Mouse (Mus musculus) splenic B cell, adult 2 months (primary cell): Measurements from ENCODE around the gene Tas2r144.

Experiments
- DNase-seq: peaks from one replicate; pipeline ENCODE4 v3.0.0-alpha.2; 2011; ENCODE audit warnings: low read depth, low spot score
- H3K27me3 ChIP-seq: 2 replicates; pipeline ENCODE4 v1.6.1; 2012; ENCODE audit warnings: mild to moderate bottlenecking, low read length, moderate library complexity, mixed read lengths; ENCODE audit not compliant: control insufficient read depth, poor library complexity, insufficient read depth, severe bottlenecking
- H3K36me3 ChIP-seq: 2 replicates; pipeline ENCODE4 v1.6.1; 2012; ENCODE audit warnings: mild to moderate bottlenecking, low read length, moderate library complexity, mixed read lengths; ENCODE audit not compliant: control insufficient read depth, poor library complexity, insufficient read depth, severe bottlenecking

Gene Tas2r144

GRCm38 (mm10) chr6:42247981-42248380 is 32.9 kb downstream of the Tas2r144 start:
- Histone ChIP-seq H3K27me3 (no peaks in the 10 kb centered on the region), H3K36me3 (no peaks in the 10 kb centered on the region)
- no peak for DNase-seq

- no peak for DNase-seq
- no peaks in the 10 kb centered on the region for H3K36me3 ChIP-seq
Observed at GRCm38 (mm10) chr6:42251791-42252190, 36.7 kb downstream of the Tas2r144 start.

GRCm38 (mm10) chr6:42253103-42253502 is 38.0 kb downstream of the Tas2r144 start:
- DNase-seq: no peak

More at GRCm38 (mm10) chr6:42251791-42252190, 36.7 kb downstream of the Tas2r144 start:
- H3K27me3 ChIP-seq: no peaks in the 10 kb centered on the region

GRCm38 (mm10) chr6:42257303-42257863 is 42.3 kb downstream of the Tas2r144 start:
- Histone ChIP-seq H3K27me3 (no peaks in the 10 kb centered on the region), H3K36me3 (no peaks in the 10 kb centered on the region)
- peak; percentile 77 for DNase-seq

More at GRCm38 (mm10) chr6:42253103-42253502, 38.0 kb downstream of the Tas2r144 start:
- H3K36me3 ChIP-seq: no peaks in the 10 kb centered on the region
- H3K27me3 ChIP-seq: no peaks in the 10 kb centered on the region

DNA sequence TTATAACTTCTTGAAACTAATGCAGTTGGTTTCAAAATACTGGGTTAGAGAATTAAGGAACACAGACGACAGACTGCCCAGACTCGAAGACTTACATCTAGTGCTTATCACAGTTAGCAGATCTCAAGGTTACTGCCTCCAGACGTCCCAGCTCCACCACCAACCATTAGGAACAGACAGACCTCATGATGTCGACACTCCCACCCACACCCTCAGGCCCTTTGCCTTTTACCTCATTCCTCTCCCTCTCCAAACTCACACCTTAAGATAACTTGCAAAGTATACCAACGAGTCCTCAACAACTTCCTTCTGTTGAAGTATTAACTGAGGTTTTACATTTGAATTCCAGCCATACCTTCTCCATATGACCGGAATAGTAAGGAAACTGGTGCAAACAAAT is 45.3 kb downstream of the Tas2r144 start:
- no peak for DNase-seq
- no peaks in the 10 kb centered on the region for H3K36me3 ChIP-seq
- H3K27me3 ChIP-seq: no peaks in the 10 kb centered on the region

GRCm38 (mm10) chr6:42261524-42262170 is 46.5 kb downstream of the Tas2r144 start, which contains the start of gene Tmem139:
Tmem139 (plus strand) TSS chr6:42261970.
- Histone ChIP-seq H3K36me3 (no peaks in the 10 kb centered on the region), H3K27me3 (no peaks in the 10 kb centered on the region)
- DNase-seq: no peak

- DNase-seq: peak; percentile 98
- Histone ChIP-seq H3K36me3 (peaks cover 6% of the 10 kb centered on the region; the same call in 1 of the 2 replicates), H3K27me3 (no peaks in the 10 kb centered on the region)
Observed at GRCm38 (mm10) chr6:42264626-42265312, 49.6 kb downstream of the Tas2r144 start, which contains the start of gene Casp2. Casp2 (plus strand) TSS chr6:42264985.
